Mouse (Mus musculus) thymus, adult 2 months (tissue): Measurements from ENCODE around the gene Mettl2.
"Not testable (repeated sequence)": the region's sequence is repeated elsewhere in the genome, so short reads cannot be mapped to it uniquely, and the experiment has no call there.

Experiments used
- CTCF ChIP-seq: fragments of 200-500 bp; IDR thresholded peaks from 2 replicates; pipeline ENCODE4 v1.5.1; 2012; ENCODE audit warnings: mild to moderate bottlenecking, control low read depth, low read length, moderate library complexity, borderline replicate concordance; ENCODE audit not compliant: control insufficient read depth, poor library complexity, insufficient read depth; ENCODE audit errors: extremely low read depth
- POLR2A ChIP-seq: fragments of 200-500 bp; IDR thresholded peaks from 2 replicates; pipeline ENCODE4 v1.6.1; 2012; ENCODE audit warnings: mild to moderate bottlenecking, low read length, control low read depth, moderate library complexity; ENCODE audit not compliant: control insufficient read depth, poor library complexity, insufficient read depth; ENCODE audit errors: extremely low read depth

GRCm38 (mm10) chr11:105137255-105137654 lies 11.0 kb downstream of the Mettl2 start:
- not testable (repeated sequence) for TF ChIP-seq CTCF, POLR2A
